Mouse (Mus musculus) liver, adult 2 months (tissue): ENCODE results near the gene Fat4.
A peak's percentile ranks its signal among the peaks of the same experiment; 100 is the strongest.

Source experiments
- CTCF ChIP-seq: fragments of 200-500 bp; IDR thresholded peaks from 2 replicates; pipeline ENCODE4 v1.5.1; 2011; ENCODE audit warnings: low read depth, low read length, control low read depth
- POLR2A ChIP-seq: fragments of 200-500 bp; IDR thresholded peaks from 2 replicates; pipeline ENCODE4 v1.6.1; 2011; ENCODE audit warnings: low read length, control low read depth; ENCODE audit not compliant: insufficient read depth; ENCODE audit errors: extremely low read depth

DNA sequence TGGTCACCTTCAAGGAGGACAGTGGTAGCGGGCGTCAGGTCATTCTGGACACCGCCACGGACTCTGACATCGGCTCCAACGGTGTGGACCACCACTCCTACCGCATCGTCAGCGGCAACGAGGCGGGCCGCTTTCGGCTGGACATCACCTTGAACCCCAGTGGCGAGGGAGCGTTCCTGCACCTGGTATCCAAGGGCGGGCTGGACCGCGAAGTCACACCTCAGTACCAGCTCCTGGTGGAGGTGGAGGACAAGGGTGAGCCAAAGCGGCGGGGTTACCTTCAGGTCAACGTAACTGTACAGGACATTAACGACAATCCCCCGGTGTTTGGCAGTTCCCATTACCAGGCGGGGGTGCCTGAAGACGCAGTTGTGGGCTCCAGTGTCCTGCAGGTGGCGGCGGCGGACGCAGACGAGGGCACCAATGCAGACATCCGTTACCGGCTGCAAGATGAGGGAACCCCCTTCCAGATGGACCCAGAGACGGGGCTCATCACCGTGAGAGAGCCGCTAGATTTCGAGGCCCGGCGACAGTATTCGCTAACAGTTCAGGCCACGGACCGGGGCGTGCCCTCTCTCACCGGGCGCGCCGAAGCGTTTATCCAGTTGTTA, 746 bp downstream of the Fat4 start:
- TF ChIP-seq CTCF (peak; percentile 19), POLR2A (no peak)
